Mouse (Mus musculus) forebrain, embryonic 16.5 days (tissue): ENCODE measurements around the gene Tmem219. TPM values are rescaled to one million over a fixed set of nuclear protein-coding genes. Genes with fewer than 3 reads are reported as not detected.
A peak's percentile ranks its signal among the peaks of the same experiment; 100 is the strongest.
"Not testable (repeated sequence)": the region's sequence is repeated elsewhere in the genome, so short reads cannot be mapped to it uniquely, and the experiment has no call there.

Experiments
- ATAC-seq: fragments of 200-750 bp; cut with Nextera tagmentation; 2 replicates; pipeline ENCODE4 v1.8.0; 2017; ENCODE audit warnings: mild to moderate bottlenecking, moderate library complexity
- H3K27ac ChIP-seq: fragments of 300-500 bp; sonication (generic); 2 replicates; pipeline ENCODE4 v1.5.1; 2014; ENCODE audit warnings: low read length, control low read depth
- H3K27me3 ChIP-seq: fragments of 300-500 bp; sonication (generic); replicated peaks from 2 replicates; pipeline ENCODE4 v1.6.1; 2014; ENCODE audit warnings: low read length; ENCODE audit not compliant: control insufficient read depth, insufficient read depth
- H3K36me3 ChIP-seq: fragments of 300-500 bp; sonication (generic); 2 replicates; pipeline ENCODE4 v1.6.1; 2014; ENCODE audit not compliant: control insufficient read depth, insufficient read depth
- H3K4me1 ChIP-seq: fragments of 300-500 bp; sonication (generic); replicated peaks from 2 replicates; pipeline ENCODE4 v1.6.1; 2014; ENCODE audit warnings: low read length; ENCODE audit not compliant: control insufficient read depth, insufficient read depth
- H3K4me2 ChIP-seq: fragments of 300-500 bp; sonication (generic); 2 replicates; pipeline ENCODE4 v1.6.1; 2014; ENCODE audit warnings: mild to moderate bottlenecking, low read length, control low read depth
- H3K4me3 ChIP-seq: fragments of 300-500 bp; sonication (generic); replicated peaks from 2 replicates; pipeline ENCODE4 v1.5.1; 2014; ENCODE audit warnings: mild to moderate bottlenecking, low read length, control low read depth
- H3K9ac ChIP-seq: fragments of 300-500 bp; sonication (generic); replicated peaks from 2 replicates; pipeline ENCODE4 v1.6.1; 2014; ENCODE audit warnings: low read depth, low read length, control low read depth
- H3K9me3 ChIP-seq: fragments of 300-500 bp; sonication (generic); 2 replicates; pipeline ENCODE4 v1.6.1; 2016; ENCODE audit warnings: low read length; ENCODE audit not compliant: control insufficient read depth
- WGBS: fragments of 180-500 bp; shearing (Covaris S2); extraction: QIAGEN DNeasy Blood & Tissue Kit; methylation state at CpG from one replicate; pipeline ENCODE4 v1.1.7; 2014; 5-methylcytosine and 5-hydroxymethylcytosine counted together
- polyA plus RNA-seq: library from polyadenylated mRNA; unstranded; fragments of >200 nt; fragmentation: Nextera tagmentation; extraction: Ambion mirVana; gene quantifications from 2 replicates; pipeline ENCODE4 v1.2.1, GENCODE M21; 2015

The Tmem219 gene
- polyA plus RNA-seq, 1 experiment from 2014 or later: 37.3 TPM

- Histone ChIP-seq H3K27me3 (no peaks in the 10 kb centered on the region), H3K4me2 (no peak overlapping the region), H3K36me3 (no peaks in the 10 kb centered on the region), H3K4me1 (no peaks in the 10 kb centered on the region), H3K9me3 (no peaks in the 10 kb centered on the region), H3K27ac (no peak overlapping the region), H3K4me3 (no peak overlapping the region), H3K9ac (no peak overlapping the region)
- no peak for ATAC-seq
- 85% methylated on average over 3 of the region's 3 CpGs for WGBS
Observed at GRCm38 (mm10) chr7:126905590-126905989, 17.1 kb downstream of the Tmem219 start.

- 94% methylated on average over 7 of the region's 9 CpGs for WGBS
- H3K36me3 ChIP-seq, H3K4me2 ChIP-seq, H3K27me3 ChIP-seq, ATAC-seq, H3K27ac ChIP-seq, H3K4me3 ChIP-seq, H3K9me3 ChIP-seq, H3K9ac ChIP-seq: not testable (repeated sequence)
- H3K4me1 ChIP-seq: peaks cover 11% of the 10 kb centered on the region
Observed at GRCm38 (mm10) chr7:126899781-126900180, 22.9 kb downstream of the Tmem219 start.

GRCm38 (mm10) chr7:126898102-126898990, 24.4 kb downstream of the Tmem219 start:
- peaks cover 11% of the 10 kb centered on the region for H3K4me1 ChIP-seq
- H3K9ac ChIP-seq: peak overlapping the region; percentile 87
- no peaks in the 10 kb centered on the region for H3K27me3 ChIP-seq
- peak overlapping the region; percentile 67 for H3K4me2 ChIP-seq
- H3K27ac ChIP-seq: peak overlapping the region; percentile 79
- ATAC-seq: peak; percentile 95
- peak overlapping the region; percentile 74 for H3K4me3 ChIP-seq
- H3K9me3 ChIP-seq: no peaks in the 10 kb centered on the region
- no peaks in the 10 kb centered on the region for H3K36me3 ChIP-seq
- WGBS: 12% methylated on average over 37 of the region's 37 CpGs

- H3K27ac ChIP-seq: peak overlapping the region; percentile 79
Observed at GRCm38 (mm10) chr7:126897390-126898101, 25.2 kb downstream of the Tmem219 start.

GRCm38 (mm10) chr7:126896912-126897311, 25.8 kb downstream of the Tmem219 start:
- H3K27me3 ChIP-seq: no peaks in the 10 kb centered on the region
- H3K4me1 ChIP-seq: peaks cover 11% of the 10 kb centered on the region
- H3K9me3 ChIP-seq: no peaks in the 10 kb centered on the region
- no peak overlapping the region for H3K9ac ChIP-seq
- ATAC-seq: no peak
- H3K4me2 ChIP-seq: peak overlapping the region; percentile 67; the same call in 1 of the 2 replicates
- whole genome bisulfite sequencing: 90% methylated on average over 5 of the region's 5 CpGs
- no peak overlapping the region for H3K27ac ChIP-seq
- H3K36me3 ChIP-seq: no peaks in the 10 kb centered on the region
- H3K4me3 ChIP-seq: no peak overlapping the region

More at GRCm38 (mm10) chr7:126897390-126898101, 25.2 kb downstream of the Tmem219 start:
- Histone ChIP-seq H3K4me3 (peak overlapping the region; percentile 74), H3K36me3 (no peaks in the 10 kb centered on the region), H3K4me1 (peaks cover 11% of the 10 kb centered on the region), H3K4me2 (peak overlapping the region; percentile 67), H3K9ac (peak overlapping the region; percentile 87), H3K9me3 (no peaks in the 10 kb centered on the region), H3K27me3 (no peaks in the 10 kb centered on the region)
- WGBS: 21% methylated on average over 16 of the region's 16 CpGs
- ATAC-seq: peak; percentile 55

GRCm38 (mm10) chr7:126888852-126889251, 33.9 kb downstream of the Tmem219 start:
- H3K4me1 ChIP-seq: peaks cover 3% of the 10 kb centered on the region; the same call in 1 of the 2 replicates
- no peak overlapping the region for H3K4me2 ChIP-seq
- 44% methylated on average over 7 of the region's 7 CpGs for WGBS
- H3K4me3 ChIP-seq: no peak overlapping the region
- peaks cover 4% of the 10 kb centered on the region; the same call in 1 of the 2 replicates for H3K36me3 ChIP-seq
- H3K27me3 ChIP-seq: no peaks in the 10 kb centered on the region
- ATAC-seq: no peak
- no peak overlapping the region for H3K27ac ChIP-seq
- H3K9ac ChIP-seq: 0 out of 2 replicates have a peak overlapping the region, but pooled peaks have one; percentile 13
- no peaks in the 10 kb centered on the region for H3K9me3 ChIP-seq

GRCm38 (mm10) chr7:126887281-126887680, 35.4 kb downstream of the Tmem219 start:
- H3K27me3 ChIP-seq: no peaks in the 10 kb centered on the region
- no peaks in the 10 kb centered on the region for H3K9me3 ChIP-seq
- no peak overlapping the region for H3K27ac ChIP-seq
- peaks cover 4% of the 10 kb centered on the region; the same call in 1 of the 2 replicates for H3K36me3 ChIP-seq
- H3K4me2 ChIP-seq: no peak overlapping the region
- H3K4me1 ChIP-seq: peaks cover 17% of the 10 kb centered on the region
- H3K9ac ChIP-seq: no peak overlapping the region
- ATAC-seq: no peak
- H3K4me3 ChIP-seq: no peak overlapping the region
- WGBS: 93% methylated on average over 5 of the region's 5 CpGs

- Histone ChIP-seq H3K36me3 (no peaks in the 10 kb centered on the region), H3K9me3 (no peaks in the 10 kb centered on the region), H3K4me1 (peaks cover 37% of the 10 kb centered on the region), H3K4me2 (peak within 1 kb of the TSS; percentile 93), H3K27me3 (no peaks in the 10 kb centered on the region), H3K9ac (peak within 1 kb of the TSS; percentile 89), H3K27ac (peak within 1 kb of the TSS; percentile 95), H3K4me3 (peak within 1 kb of the TSS; percentile 75)
- under 1% methylated on average over 56 of the region's 56 CpGs for WGBS
- peak; percentile 98 for ATAC-seq
Observed at GRCm38 (mm10) chr7:126884286-126885164, 38.2 kb downstream of the Tmem219 start, which contains the start of gene Taok2. Taok2 (minus strand) TSS chr7:126884703.
